ENCODE assay signal across 12 mouse cellular contexts in genomic region chr11:33772615-33773141, GRCm38 (mm10).
A peak's percentile ranks its signal among the peaks of the same experiment; 100 is the strongest.
DNase-seq lines count a peak whose midpoint lies in the region; ATAC-seq and TF ChIP-seq lines count a peak whose summit lies in the region.
"Had no signal": no experiment of that assay in that cellular context is flagged by ENCODE, and none has a peak within 500 bp of the region (broad histone marks: within the 10 kb centered on the region; RNA-seq: fewer than 3 reads in every experiment).

No protein-coding gene starts in this region.

- no peak for DNase-seq in midbrain, embryonic 10.5 days (ENCODE audit: low spot score)
- DNase-seq in cerebellum, adult 9-10 months, result peak; percentile 41
- no peak for DNase-seq in liver, postnatal 0 days
- DNase-seq in lung, adult 18-20 months, result no peak
- DNase-seq in gastrocnemius, adult 8-10 months (ENCODE audit: low spot score in 2 of 2), result no peak
- DNase-seq: adrenal gland, postnatal 25 days; thymus, postnatal 4 days had no signal

- ATAC-seq in midbrain, embryonic 12.5 days (ENCODE audit: low FRiP score, low read depth), result no peak
- ATAC-seq in hindbrain, embryonic 16.5 days, result peak; percentile 59
- 0 out of 2 replicates have a peak, but pooled peaks have one; percentile 49 for ATAC-seq in neural tube, embryonic 14.5 days (ENCODE audit: low read depth)
- ATAC-seq in liver, postnatal 0 days, result no peak

- H3K9ac ChIP-seq in midbrain, embryonic 12.5 days (replicated peaks), result no peak overlapping the region
- no peak overlapping the region for H3K9ac ChIP-seq in hindbrain, embryonic 16.5 days (ENCODE audit: low read depth, low read length)
- no peak overlapping the region for H3K9ac ChIP-seq in neural tube, embryonic 14.5 days (replicated peaks; ENCODE audit: low read depth, low read length)
- H3K9ac ChIP-seq in liver, postnatal 0 days (replicated peaks), result no peak overlapping the region
- H3K9ac ChIP-seq: limb, embryonic 12.5 days had no signal

- H3K36me3 ChIP-seq in midbrain, embryonic 12.5 days, result no peaks in the 10 kb centered on the region
- no peaks in the 10 kb centered on the region for H3K36me3 ChIP-seq in midbrain, embryonic 10.5 days
- no peaks in the 10 kb centered on the region for H3K36me3 ChIP-seq in hindbrain, embryonic 16.5 days (ENCODE audit: control insufficient read depth, insufficient read depth, low read length)
- H3K36me3 ChIP-seq in neural tube, embryonic 14.5 days (ENCODE audit: control insufficient read depth, insufficient read depth, low read length), result no peaks in the 10 kb centered on the region
- no peaks in the 10 kb centered on the region for H3K36me3 ChIP-seq in liver, postnatal 0 days (replicated peaks; ENCODE audit: insufficient read depth, low read length)
- H3K36me3 ChIP-seq: limb, embryonic 12.5 days had no signal

- WGBS in midbrain, embryonic 12.5 days, result 49% methylated on average over 5 of the region's 5 CpGs
- WGBS in midbrain, embryonic 10.5 days, result 69% methylated on average over 5 of the region's 5 CpGs
- 25% methylated on average over 5 of the region's 5 CpGs for WGBS in hindbrain, embryonic 16.5 days
- WGBS in neural tube, embryonic 14.5 days, result 49% methylated on average over 5 of the region's 5 CpGs
- 75% methylated on average over 5 of the region's 5 CpGs for WGBS in liver, postnatal 0 days (ENCODE audit: insufficient replicate concordance)

- H3K4me2 ChIP-seq in midbrain, embryonic 12.5 days (replicated peaks), result no peak overlapping the region
- no peak overlapping the region for H3K4me2 ChIP-seq in hindbrain, embryonic 16.5 days (ENCODE audit: low read length)
- H3K4me2 ChIP-seq in neural tube, embryonic 14.5 days (ENCODE audit: low read depth, low read length), result no peak overlapping the region
- H3K4me2 ChIP-seq in liver, postnatal 0 days (ENCODE audit: low read depth, low read length), result no peak overlapping the region
- H3K4me2 ChIP-seq: limb, embryonic 12.5 days had no signal

- no peaks in the 10 kb centered on the region for H3K9me3 ChIP-seq in midbrain, embryonic 12.5 days
- H3K9me3 ChIP-seq in midbrain, embryonic 10.5 days (replicated peaks), result no peaks in the 10 kb centered on the region
- H3K9me3 ChIP-seq in hindbrain, embryonic 16.5 days (ENCODE audit: control insufficient read depth, low read length), result no peaks in the 10 kb centered on the region
- no peaks in the 10 kb centered on the region for H3K9me3 ChIP-seq in neural tube, embryonic 14.5 days (ENCODE audit: control insufficient read depth, low read length)
- H3K9me3 ChIP-seq in liver, postnatal 0 days (ENCODE audit: low read length), result no peaks in the 10 kb centered on the region
- H3K9me3 ChIP-seq: limb, embryonic 12.5 days had no signal

- TF ChIP-seq EP300 in liver, postnatal 0 days (IDR thresholded peaks at IDR 0.05; ENCODE audit: low read depth), result no peak

- peak overlapping the region; percentile 56 for H3K27ac ChIP-seq in midbrain, embryonic 12.5 days (replicated peaks)
- no peak overlapping the region for H3K27ac ChIP-seq in midbrain, embryonic 10.5 days (replicated peaks)
- no peak overlapping the region for H3K27ac ChIP-seq in hindbrain, embryonic 16.5 days (ENCODE audit: low read depth, low read length)
- H3K27ac ChIP-seq in neural tube, embryonic 14.5 days (ENCODE audit: low read depth, low read length), result no peak overlapping the region; the same call in 1 of the 2 replicates
- H3K27ac ChIP-seq in liver, postnatal 0 days (ENCODE audit: low read depth), result no peak overlapping the region
- H3K27ac ChIP-seq: kidney, postnatal 0 days; limb, embryonic 12.5 days had no signal

- no peak overlapping the region for H3K4me3 ChIP-seq in midbrain, embryonic 12.5 days
- H3K4me3 ChIP-seq in midbrain, embryonic 10.5 days, result no peak overlapping the region
- H3K4me3 ChIP-seq in hindbrain, embryonic 16.5 days (ENCODE audit: low read length), result no peak overlapping the region
- no peak overlapping the region for H3K4me3 ChIP-seq in neural tube, embryonic 14.5 days (ENCODE audit: low read depth, low read length)
- no peak overlapping the region for H3K4me3 ChIP-seq in liver, postnatal 0 days (ENCODE audit: low read depth, low read length)
- H3K4me3 ChIP-seq: limb, embryonic 12.5 days had no signal

- TF ChIP-seq CTCF in liver, postnatal 0 days (IDR thresholded peaks at IDR 0.05; ENCODE audit: low read depth), result no peak

- H3K4me1 ChIP-seq in midbrain, embryonic 12.5 days, result peaks cover 11% of the 10 kb centered on the region
- peaks cover 18% of the 10 kb centered on the region for H3K4me1 ChIP-seq in midbrain, embryonic 10.5 days
- H3K4me1 ChIP-seq in hindbrain, embryonic 16.5 days (ENCODE audit: control insufficient read depth, insufficient read depth, low read depth, low read length), result peaks cover 7% of the 10 kb centered on the region
- peaks cover 4% of the 10 kb centered on the region; the same call in 1 of the 2 replicates for H3K4me1 ChIP-seq in neural tube, embryonic 14.5 days (ENCODE audit: control insufficient read depth, insufficient read depth, low read length)
- H3K4me1 ChIP-seq in liver, postnatal 0 days (ENCODE audit: insufficient read depth), result no peaks in the 10 kb centered on the region

- no peaks in the 10 kb centered on the region for H3K27me3 ChIP-seq in midbrain, embryonic 12.5 days
- H3K27me3 ChIP-seq in midbrain, embryonic 10.5 days (ENCODE audit: low read depth, poor library complexity, severe bottlenecking), result no peaks in the 10 kb centered on the region
- H3K27me3 ChIP-seq in hindbrain, embryonic 16.5 days (replicated peaks; ENCODE audit: control insufficient read depth, insufficient read depth, low read length), result no peaks in the 10 kb centered on the region
- no peaks in the 10 kb centered on the region for H3K27me3 ChIP-seq in neural tube, embryonic 14.5 days (ENCODE audit: control insufficient read depth, insufficient read depth, low read length)
- H3K27me3 ChIP-seq in liver, postnatal 0 days (ENCODE audit: insufficient read depth, low read length), result no peaks in the 10 kb centered on the region

Comparison
In these comparisons a context has a peak if more than half of its experiments do, and no peak if none do; other contexts are left out.
1. ATAC-seq: peak in hindbrain, embryonic 16.5 days (single experiment) and neural tube, embryonic 14.5 days (single experiment); none in midbrain, embryonic 12.5 days (single experiment) and liver, postnatal 0 days (single experiment).